Mouse (Mus musculus) heart, adult 18-20 months (tissue): ENCODE results near the gene Usp39. TPM values are rescaled to one million over a fixed set of nuclear protein-coding genes. Genes with fewer than 3 reads are reported as not detected.

Experiments
- DNase-seq, 2 experiments: peaks; one replicate each; pipeline ENCODE4 v3.0.0; 2021 to 2022; ENCODE audit warnings: mixed read lengths in 1 of 2
- total RNA-seq, 2 experiments: library from RNA; stranded (reverse); gene quantifications; 2 replicates each; pipeline ENCODE4 v1.2.3; 2021

Gene Usp39
- total RNA-seq, 2 experiments from 2014 or later, result 15.9 to 16.1 TPM

DNA sequence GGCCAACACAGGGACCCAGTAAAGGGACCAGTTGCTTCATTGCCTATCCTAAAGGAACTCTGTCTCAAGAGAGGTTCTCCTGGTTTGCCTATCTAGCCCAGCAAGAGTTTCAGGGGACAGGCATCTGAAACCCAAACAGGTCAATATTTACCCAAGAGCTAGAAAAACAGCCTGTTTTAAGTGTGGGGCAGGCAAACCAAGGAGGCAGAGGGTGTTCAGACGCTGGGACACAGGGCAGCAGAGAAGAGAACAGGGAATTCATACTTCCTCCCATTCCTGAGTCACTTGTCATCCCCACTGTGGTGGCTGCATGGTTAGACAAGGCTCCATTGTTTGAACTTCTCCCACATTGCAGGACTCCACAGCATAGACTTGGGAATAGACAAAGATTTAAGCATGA, 26.6 kb upstream of the Usp39 start:
- DNase-seq, result no peak

DNA sequence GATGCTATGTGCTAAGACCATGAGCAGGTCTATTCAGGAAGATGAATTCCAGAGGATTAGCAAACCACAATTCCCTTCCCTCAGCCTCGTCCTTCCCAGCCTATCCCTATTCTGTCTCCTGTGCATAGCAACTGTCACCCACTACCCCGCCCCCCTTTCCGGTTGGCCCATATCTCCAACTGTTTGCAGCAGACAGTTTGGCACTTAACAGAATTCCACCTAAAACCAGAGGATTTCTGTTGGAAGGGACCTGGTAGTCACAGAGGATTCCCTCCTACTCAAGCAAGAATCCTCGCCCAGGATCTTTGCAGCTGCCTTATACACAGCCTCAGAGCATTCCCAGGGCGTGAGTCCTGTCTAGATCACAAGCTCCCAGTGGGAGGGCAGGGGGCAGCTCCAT, 26.2 kb upstream of the Usp39 start:
- peak; percentile 59 to 66 for DNase-seq

DNA sequence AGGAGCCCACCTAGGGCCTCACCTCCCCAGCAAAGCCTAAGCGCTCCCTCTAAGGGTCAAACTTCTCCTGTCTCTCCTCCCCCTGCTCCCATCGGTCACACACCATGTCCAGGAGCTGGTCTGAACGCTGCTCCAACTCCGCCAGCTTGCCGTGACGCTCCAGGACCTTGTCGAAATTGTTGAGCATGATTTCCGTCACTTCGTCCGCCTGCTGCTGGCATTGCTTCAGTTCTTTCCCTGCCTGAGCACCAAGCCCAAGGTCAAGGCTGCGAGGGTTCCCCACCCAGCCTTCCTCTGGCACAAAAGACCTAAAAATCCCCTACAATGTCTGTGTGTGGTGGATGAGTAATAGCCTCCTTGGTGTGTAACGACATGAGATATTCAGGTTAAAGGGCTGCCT, 25.1 kb upstream of the Usp39 start:
- DNase-seq, result peak in 1 of 2 experiments; percentile 38

DNA sequence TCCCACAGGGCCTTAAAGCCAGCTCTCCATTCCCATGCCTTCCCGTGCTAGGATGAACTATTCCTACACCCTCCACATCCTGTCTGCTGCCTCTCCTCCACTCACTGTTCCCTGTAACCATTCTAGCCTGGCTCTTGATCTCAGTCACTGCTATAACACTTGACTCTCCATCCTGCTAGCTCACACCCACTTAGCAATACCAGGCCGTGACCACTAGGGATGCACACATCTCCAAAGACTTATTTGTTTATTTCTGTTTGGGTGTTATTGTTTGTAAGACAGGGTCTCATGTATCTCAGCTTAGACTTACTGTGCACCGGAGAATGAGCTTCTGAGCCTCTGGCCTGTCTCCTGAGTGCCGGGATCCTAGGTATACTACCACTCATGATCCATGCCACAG, 24.6 kb upstream of the Usp39 start:
- DNase-seq, result no peak

DNA sequence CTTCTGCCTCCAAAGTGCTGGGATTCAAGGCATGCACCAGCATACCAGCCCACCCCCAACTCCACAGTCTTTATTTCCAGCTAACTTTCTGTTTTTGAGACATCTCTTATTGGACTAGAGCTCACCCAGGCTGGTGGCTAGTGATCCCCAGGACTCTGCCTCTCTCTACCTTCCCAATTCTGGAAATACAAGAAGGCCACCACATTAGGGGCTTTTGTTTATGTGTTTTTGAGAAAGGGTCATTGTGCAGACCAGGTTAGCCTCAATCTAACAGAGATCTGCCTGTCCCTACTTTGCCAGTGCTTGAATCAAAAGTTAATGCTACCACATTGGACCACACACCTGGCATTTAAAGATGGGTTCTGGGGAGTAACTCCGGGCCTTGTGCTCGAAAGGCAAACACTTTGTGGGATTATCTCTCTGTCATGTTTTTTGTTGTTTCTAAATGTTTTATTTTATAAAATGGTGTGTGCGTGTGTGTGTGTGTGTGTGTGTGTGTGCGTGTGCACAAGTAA, 22.5 kb upstream of the Usp39 start:
- DNase-seq, result no peak

DNA sequence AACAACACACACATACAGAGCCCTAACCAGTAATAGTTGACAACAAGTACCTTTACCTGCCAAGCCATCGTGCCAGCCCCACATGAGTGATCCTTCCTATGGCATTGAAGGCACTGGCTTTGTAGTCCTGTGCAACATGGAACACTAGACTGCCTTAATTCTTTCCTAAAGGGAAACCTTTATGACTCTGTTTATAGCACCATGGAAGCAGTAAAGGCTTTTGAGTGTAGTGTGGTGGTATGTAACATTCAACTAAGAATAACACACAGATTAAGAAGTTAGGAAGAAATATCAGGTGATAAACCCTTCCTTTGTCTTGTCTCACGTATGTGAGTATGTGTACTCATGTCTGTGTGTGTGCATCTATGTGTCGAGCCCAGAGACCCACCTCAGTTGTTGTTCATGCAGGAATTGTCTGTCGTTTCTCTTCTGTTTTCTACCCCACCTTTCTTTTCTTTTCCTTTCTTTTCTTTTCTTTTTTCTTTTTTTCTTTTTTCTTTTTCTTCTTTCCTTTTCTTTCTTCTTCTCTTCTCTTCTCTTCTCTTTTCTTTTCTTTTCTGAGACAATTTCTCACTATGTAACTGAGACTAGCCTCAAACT, 22.0 kb upstream of the Usp39 start, which contains the start of gene Rnf181:
TSS of gene Rnf181 (minus strand) at position 113 of the 600 bp plus-strand sequence.
- DNase-seq, result no peak

DNA sequence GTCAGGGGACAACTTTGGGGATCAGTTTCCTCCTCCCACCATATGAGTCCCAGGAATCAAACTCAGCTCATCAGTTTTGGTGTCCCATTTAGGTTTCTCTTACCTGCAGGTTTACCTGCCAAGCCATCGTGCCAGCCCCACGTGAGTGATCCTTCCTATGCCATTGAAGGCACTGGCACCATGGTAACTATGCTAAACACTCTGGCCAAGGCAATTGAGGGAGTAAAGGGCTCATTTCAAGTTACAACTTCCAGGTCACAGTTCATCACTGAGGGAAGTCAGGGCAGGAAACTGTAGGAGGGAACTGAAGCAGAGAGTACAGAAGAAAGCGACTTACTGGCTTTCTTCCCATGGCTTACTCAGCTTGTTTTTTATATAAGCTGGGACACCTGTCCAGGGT, 21.3 kb upstream of the Usp39 start:
- no peak for DNase-seq

DNA sequence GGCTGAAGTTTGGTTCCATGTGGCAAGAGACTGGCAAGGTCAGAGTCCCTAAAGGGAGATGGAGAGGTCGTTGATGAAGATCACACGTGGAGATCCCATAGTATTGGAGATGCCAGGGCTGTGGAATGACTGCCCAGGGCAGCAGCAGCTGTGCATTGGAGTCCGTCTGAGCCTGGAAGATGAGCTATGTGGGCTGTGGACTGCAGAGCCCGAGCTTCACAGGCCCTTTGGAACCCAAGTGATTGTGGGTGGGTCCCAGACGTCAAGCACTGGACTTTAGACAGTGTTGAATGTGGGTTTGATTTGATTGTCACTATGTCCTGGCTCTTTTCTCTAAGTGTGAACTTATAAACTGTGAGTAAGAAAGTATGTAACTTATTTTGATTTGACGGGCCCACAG, 20.0 kb upstream of the Usp39 start:
- DNase-seq, result no peak

DNA sequence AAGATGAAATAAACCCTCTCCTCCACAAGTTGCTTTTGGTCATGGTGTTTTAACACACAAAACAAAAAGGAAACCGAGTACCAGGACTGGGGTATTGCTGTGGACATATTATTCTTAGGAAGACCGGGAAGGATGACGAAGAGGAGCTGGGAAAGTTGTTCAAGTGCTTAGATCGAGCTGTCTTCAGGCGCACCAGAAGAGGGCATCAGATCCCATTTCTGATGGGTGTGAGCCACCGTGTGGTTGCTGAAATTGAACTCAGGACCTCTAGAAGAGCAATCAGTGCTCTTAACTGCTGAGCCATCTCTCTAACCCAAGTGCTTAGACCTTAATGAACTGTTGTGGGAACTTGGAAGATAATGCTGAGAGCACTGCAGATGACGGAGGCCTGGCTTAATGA, 19.0 kb upstream of the Usp39 start:
- no peak for DNase-seq

DNA sequence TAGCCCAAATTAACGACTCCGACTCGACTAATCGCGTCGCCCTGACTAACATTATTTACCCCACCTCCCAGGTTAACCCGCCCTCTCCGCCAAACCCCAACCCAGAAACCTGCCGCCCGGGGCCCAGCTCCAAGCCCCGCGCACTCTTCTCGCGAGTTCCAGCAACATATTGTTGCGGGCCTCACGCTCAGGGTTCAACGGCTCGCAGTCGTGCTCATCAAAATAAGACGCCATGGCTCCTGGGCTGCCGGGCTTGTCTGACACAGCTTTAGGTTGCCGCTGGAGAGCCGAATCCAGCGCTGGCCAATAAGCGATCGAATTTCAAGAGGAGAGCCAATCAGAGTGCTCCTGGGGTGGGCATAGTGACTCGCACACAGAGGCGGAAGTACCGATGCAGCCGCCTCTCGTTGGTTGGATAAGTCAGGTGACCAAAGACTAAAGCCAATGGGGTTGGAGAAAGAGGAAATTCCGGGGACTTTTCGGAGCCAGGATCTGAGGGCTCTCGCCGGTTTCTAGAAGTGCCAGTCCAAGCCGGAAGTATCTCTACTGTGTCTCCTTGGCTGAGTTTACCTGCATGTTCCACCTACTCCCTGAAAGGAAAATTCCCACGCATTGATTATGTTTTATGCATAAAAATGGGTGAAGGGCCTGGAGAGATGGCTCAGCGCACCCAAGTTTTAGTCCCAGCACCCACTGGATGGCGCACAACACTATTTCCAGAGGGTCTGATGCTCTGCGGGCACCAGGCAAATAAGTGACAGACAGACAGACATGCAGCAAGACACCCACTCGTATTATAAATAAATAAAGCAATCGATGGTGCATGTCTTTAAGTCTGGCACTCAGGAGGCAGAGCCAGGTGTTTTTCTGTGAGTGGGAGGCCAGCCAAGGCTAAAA, 17.4 kb upstream of the Usp39 start:
- DNase-seq, result peak; percentile 97 to 99

DNA sequence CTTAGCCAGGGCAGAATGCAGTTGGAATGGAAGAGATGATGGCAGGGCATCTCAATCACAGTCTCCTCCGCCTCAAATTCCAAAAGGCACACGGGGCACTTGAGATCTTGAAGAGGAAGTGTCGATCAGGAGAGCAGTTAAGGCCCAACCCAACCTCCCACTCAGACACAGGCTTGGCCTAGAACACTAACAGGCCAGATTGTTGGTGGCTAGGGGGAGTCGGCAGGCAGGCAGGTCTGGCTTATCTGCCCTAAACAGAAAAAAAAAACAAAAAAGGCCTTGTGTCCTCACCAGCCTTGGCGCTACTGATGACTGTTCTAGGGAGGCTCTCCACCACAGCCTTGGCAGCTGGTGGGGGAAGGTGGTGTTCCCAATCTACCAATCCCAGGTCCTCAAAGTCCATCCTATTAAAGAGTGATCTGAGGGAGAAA, 16.2 kb upstream of the Usp39 start:
- peak in 1 of 2 experiments; percentile 7 for DNase-seq

DNA sequence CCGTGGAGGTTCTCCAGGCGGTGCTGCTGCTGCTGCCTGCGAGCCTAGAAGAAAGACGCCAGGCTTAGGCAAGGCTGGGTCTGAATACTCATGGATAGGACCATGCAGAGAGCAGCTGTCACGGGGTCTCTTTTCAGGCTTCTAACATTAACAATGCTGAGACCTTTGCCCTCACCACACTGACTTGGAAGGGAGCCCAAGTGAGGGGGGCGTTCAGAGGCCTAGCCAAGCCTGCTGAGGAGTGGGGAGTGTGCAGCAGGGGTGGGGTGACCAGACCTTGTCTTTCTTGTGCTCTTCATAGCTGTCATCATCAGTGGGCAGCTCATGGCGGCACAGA, 15.6 kb upstream of the Usp39 start:
- no peak for DNase-seq

DNA sequence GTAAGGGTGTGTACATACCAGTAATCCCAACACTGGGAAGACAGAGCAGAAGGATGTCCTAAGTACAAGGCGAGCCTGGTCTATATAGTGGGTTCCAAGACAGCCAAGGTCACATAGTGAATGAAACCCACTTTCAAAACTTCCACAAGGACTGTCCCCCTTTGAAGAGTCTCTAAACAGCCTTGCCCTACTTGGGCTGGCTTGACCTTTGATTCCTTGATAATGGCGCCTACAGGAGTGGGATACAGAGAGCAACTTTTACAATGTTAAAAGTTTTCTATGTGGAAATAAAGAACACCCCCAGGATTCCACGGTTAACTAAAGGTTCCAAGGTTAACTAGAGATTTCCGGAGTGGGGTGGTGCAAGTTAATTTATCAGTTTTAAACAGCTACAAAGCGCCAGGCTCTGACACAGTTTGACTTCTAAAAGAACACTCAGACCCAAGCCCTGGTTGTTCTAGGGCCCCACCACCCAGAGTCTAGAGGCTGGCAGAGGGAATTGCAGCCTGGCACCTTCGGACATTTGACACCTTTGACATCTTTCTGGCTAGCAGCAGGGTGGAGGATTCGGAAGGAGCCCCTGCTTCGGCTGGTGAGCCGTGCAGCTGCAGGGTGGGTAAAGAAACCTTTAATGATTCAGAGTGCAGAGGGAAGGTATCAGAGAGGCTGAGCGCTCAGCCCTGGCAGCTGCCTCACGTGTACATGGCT, 15.1 kb upstream of the Usp39 start:
- peak in 1 of 2 experiments; percentile 6 for DNase-seq

DNA sequence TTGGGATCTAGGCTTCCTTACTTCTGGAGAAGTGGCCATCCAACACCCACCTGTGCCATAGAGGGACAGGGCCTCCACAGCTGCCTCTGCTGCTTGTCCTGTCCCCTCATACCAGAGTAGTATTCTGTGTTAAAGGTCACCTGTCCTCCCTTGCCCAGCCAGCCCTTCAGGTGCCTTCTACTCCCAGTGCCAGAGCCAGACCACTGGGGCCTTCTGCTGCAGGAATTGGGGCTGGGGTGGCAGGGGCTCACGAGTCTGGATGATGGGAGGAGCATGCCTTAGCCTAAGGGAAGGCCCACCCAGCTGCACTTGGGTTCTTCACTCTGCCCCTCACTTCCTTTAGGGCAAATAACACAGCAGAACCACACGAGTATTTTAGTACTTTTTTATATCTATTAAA, 14.4 kb upstream of the Usp39 start:
- no peak for DNase-seq

DNA sequence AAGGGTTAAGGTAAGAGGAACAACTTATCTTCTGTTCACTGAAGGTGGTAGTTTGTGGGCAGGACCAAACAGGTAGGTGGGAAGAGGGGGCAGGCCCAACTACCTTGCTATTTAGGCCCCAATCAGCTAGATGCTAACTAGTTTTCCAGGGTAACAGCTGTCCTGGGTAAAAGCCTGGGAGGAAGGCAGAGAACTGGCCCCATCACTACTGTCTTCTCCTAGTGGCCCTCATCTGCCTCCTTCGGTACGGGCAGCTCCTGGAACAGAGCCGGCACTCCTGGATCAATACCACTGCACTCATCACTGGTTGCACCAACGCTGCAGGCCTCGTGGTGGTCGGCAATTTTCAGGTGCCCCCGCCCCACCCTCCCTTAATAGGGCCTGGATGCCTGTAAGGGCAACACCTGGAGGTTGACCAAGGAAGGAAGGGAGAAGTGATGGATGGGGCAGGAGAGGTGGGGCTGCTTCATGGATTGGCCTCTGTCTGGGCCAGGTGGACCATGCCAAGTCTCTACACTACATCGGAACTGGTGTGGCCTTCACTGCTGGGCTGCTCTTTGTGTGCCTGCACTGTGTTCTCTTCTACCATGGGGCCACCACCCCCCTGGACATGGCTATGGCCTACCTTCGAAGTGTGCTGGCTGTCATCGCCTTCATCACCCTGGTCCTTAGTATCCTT, 13.2 kb upstream of the Usp39 start:
- DNase-seq, result no peak

DNA sequence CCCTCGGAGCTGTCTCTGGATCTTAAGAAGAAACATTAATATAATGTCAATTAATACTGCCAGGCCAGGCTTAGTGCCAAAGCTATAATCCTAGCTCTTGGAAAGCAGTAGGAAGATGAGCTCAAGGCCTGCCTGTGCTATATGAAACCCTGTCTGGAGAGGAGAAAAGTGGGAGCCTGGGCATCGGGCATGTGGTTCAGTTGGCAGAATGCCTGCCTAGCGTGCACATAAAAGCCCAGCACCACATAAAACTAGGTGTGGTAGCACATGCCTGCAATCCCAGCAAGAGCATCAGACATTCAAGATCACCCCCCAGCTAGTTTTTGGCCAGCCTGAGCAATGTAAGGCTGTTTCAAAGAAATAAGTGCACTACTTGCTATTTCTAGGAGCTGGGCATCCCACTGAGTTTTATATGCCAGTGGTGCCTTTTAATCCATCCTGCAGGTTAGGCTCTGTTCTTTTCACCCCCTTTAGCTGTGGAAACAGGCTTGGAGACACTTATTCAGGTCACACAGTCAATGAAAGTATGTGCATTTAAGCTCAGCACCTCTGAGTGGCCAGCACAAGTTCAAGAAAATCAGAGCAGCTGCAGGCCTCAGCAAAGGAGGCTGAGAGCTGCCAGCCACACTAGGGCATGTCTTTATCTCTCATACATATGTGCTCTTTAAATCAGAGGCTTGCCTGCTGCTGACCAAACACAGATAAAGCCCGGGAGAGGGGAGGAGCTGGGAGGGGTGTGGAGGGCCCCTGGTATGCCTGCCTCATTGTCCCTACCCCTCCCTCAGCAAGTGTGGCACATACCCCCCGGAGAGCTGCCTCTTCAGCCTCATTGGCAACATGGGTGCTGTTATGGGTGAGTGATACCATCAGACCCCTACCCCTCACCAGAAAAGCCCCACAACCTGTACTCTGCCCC, 12.4 kb upstream of the Usp39 start:
- DNase-seq, result no peak

DNA sequence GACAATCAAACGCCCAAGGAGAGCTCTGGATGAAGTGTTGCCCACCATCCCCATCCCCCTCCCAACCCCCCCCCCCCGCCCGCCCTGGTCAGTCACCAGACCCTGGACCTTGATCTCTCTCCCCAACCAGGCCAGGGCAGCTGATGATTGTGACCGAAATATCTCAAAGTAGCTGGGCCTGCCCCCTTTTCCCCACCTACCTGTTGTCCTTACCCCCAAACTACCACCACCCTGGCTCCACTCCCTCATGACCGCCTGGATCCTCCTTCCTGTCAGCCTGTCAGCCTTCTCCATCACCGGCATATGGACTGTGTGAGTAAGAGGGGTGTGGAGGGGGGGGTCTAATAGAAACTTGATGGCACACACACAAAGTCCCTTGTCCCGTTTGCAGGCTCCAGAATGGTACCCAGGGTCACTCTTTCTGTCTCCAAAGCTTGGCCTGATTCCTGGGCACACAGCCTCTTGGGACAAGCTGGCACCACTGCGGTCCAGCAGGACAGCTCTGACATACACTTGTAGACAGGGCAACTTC, 11.1 kb upstream of the Usp39 start:
- no peak for DNase-seq

DNA sequence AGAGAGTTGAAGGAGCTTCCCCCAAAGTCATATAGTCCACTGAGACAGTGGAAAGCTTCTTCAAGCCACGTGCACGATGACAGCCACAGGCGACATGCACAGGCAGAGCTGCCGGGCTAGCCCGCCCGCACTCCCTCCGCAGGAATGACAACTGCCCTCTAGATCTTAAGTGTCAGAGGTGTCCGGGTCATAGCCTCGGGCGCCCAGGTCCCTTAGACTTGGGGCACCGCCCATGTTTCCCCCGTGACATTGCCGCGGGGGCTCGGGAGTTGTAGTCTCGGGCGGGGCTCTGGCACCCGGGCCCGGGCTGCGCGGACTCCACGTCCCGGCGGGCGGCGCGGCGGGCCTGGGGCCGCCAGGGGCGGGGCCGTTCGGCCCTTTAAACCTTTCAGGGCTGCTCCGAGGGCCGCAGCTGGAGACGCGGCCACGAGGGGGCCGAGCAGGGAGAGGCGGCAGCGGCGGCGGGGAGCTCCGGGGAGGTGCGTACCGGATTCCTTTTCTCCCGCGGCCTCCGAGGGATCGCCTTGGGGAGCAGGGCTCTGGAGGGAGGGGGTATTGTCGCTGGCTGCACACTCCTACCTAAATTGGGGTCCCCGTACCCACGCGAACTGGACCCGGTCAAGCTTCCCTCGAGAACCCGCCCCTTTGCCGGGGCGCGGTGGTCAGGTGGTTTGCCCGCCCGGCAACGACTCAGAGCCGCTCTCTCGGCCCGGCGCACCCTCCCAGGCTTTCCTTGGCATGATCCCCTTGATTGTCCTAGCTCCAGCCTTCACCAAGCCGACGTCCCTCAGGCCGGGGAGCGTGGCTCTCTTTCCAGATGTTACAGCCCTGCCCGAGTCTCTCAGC, 10.3 kb upstream of the Usp39 start, which contains the start of gene Tmem150a:
TSS of gene Tmem150a (plus strand) at position 382 of the 846 bp plus-strand sequence.
- DNase-seq, result peak; percentile 89 to 91

DNA sequence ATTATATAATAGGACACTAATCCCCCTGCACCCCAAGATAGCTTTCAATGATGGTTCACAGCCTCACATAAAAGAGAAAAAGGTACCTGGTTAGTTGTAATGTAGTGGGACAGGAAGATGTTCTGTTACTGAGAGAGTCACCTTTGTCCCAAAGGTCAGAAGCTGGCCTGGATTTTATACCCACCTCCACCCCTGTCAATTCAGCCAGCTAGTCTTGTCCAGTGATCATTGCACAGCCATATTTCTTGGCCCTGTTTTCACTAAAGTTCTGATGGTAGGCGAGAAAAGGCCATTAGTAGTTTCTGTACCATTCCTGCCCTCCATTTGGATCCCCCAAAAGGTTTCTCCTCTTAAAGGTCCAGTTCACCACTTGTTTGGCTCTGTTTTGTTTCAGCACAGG, 9.0 kb upstream of the Usp39 start:
- DNase-seq, result no peak
